Mouse (Mus musculus) CD8-positive naive resting alpha-beta T cell, adult 2 months (primary cell): ENCODE measurements at regions not wholly inside any gene's neighbourhood (a gene's known extent, or its start where the extent isn't known, plus 50 kb on each side); places are given as distances from the start of the nearest gene placed in this dataset.

Source experiments
- DNase-seq, 2 experiments: peaks; one replicate each; pipeline ENCODE4 v3.0.0; 2022; ENCODE audit warnings: low read depth in 2 of 2, low spot score in 2 of 2

DNA sequence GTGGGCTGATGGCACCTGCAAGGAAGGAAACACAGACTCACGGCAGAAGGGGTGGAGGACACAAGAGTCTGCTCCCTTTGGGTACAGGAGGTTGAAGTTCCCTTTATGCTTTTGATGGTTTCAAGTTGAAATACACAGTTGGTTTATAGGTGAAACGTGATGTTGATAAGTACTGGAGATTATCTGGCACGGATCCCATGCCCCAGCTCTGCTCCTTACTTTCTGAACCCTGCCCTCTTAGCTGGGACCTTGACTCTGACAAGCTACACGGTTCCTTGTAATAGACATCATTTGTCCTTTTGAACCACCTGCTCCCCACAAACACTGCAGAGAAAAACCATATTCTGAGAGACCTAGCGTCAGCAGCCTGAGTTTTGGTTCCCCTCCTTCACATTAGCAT is 363.4 kb upstream of the Dynlrb2 start:
- DNase-seq: no peak

DNA sequence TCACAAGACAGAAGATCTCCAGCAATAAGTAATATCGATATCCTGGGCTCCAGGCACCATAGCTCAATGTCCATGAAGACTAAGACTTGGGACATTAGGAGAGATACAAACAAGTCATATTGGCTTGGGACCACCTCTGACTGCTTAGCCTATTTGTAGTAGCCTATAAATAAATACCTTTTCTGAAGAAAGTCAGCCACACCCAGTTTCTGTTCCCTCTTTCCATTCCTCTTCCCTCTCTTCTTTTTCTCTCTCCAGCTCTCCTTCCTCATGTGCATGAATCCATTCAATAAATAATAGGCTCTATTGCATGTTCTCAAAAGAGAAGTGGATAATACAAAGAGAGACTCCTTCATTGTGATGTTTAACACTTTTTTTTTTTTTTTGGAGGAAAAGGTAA is 364.8 kb upstream of the Dynlrb2 start:
- DNase-seq: no peak

DNA sequence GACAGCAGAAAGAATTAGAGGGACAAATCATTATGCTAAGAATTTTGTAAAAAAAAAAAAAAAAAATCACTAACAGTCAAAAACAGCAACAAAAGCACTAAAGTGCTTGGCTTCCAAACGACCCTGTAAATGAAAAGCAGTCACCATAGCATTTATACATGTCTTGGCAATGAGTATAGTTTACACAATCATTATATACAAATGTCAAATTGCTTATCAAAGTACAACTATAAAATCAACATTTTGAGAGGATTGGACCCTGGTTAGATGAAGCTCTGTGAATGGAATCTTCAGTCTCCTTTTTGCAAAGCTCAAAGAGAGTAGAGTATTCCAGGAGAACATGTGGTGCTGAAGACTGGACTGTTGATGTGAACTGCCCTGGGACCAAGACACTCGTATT is 367.0 kb upstream of the Dynlrb2 start:
- DNase-seq: no peak

DNA sequence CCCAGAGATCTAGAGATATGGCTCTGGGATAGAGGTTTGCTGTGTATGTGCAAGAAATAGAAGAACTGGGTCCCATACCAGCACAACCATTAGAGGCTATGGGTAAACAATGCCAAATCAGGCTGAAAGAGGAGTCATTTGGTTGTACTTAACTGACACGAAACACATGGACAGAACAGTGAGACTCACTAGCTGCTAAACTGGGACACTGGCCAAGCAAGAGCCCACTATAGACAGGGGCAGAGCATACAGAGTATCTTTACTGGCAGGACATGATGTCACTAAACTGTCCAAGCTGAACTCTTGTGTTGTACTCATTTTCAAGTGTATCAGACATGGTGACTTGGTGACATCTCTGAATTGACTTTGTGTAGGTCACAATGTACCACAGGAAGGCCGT is 371.3 kb upstream of the Dynlrb2 start:
- no peak for DNase-seq

DNA sequence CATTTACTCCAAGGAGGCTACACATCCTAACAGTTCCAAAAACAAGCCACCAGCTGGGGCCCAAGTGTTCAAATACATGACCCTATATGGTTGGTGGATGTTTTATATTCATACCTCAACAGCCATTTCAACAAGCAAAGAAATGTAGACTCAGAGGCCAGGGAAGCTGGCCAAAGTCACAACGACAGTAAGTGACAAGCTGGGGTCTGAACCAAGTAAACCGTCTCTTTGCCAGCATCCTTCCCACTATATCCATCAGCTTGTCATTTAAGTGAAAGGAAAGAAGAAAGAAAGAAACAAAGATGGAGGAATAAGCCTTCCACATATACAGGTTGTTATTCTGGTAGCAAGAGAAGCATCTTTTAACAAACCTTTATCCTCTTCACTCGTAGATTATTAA is 371.7 kb upstream of the Dynlrb2 start:
- DNase-seq: no peak

DNA sequence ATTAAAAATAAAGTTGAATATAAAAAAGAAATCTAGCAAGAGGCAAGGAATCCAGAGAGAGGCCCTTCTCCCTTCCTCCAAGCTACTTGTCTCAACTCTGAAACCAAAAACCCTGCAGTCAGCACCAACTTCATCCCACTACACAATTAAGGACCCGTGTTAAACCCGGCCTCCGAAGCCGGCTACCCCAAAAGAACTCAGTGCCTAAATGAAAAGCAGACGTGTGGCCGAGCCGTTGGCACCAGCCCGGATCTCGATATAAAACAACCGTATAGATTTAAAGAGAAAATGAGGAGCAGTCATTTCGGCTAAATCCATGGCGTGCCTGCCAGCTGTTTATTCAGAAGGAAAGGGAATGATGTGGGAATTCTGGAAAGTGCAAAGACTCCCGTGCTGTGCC is 384.7 kb upstream of the Dynlrb2 start:
- DNase-seq: no peak

DNA sequence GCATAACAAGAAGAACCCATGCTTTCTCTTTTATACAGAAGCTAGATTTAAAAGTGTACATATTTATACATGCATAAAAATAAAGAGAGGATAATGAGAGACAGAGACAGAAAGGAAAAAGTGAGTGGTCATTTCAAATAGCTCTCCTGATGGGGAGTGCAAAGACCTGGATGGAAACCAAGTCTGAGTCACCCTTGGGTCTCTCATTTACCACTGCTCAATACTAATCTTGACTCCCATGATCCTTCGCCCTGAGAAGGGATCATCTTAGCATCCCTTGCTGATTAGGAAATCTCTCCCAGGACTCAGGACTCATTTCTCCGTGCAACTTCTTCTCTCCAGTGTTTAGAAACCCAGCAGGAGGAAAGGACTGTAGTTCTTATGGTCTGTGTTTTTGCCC is 386.9 kb upstream of the Dynlrb2 start:
- DNase-seq: no peak

DNA sequence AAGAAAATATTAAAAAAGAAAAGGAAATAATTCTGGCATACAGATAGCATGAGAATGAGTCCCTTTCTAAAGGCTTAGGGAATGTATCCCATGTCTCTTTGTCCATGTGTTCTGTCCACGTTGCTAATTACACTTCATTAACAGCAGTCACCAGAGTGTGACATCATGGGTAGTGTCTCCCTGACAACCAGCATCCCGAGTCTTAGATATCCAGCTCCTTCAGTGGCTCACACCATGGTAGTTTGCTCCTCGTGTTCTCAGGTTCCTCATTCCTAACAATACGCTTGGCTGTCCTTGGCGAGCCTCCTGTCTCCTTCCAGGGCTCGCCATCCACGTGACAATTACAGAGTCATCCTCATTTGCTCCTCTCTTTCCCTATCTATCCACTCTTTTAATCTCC is 388.1 kb upstream of the Dynlrb2 start:
- no peak for DNase-seq

DNA sequence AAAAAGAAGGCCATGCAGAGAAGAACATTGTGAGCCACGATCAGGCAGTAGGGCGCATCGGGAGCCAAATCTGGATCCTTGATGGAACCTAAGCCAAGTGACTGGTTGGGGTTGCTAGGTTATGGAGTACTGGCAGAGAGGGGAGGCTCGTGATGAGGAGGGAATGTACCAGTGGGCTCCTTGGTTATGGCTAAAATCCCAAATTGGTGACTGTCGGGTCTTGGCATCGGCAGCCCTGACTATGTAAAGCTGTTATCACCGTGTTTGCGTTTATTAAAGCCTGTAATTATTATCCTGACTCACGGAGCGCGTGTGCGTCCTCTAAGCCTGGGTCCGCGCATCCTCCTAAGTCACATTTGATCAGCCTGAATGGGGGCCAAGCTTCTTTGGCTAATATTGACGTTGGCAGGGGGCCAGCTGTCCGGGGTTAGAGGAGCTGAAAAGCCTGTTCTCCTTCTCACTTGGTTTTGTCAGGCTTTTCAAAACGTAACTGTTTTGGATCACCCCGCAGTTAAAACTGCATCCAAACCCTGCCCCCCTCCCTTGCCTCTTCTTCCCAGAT is 388.9 kb upstream of the Dynlrb2 start:
- DNase-seq: no peak

DNA sequence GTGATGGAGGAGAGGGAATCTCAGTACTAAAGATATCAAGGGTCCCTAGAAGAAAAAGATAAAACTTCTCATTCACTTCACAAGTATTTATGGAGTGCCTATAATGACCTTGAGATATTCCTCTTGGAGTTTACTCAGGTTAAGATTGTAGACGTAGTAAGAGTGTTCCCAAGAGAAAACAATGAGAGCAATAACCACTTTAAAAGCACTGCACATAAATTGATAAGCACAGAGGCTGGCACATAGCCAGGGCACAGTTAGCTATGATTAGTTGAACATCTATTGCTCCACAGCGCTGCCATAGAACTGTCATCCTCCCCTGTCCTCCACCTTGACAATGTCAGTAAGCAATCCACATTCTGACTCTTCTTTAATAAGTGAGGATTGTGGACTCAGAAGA is 389.8 kb upstream of the Dynlrb2 start:
- no peak for DNase-seq

DNA sequence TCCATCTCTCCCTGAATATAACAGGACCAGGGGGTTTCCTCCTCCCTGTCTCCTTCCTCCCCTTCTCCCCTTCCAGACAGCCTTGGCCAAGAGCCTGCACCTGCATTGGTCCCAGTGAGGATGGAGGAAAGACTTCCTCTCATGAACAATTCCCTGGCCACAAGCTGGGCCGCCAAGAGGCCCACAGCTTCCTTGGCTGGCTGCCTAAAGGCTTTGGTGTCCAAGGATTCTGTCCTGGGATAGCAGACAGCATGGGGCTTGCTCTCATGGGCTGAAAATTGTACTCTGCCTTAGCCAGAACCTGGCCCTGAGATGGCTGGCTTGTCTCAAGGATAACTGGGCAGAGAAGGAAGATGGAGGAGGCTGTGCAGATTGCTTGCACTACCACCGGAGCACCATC is 390.3 kb upstream of the Dynlrb2 start:
- DNase-seq: no peak

DNA sequence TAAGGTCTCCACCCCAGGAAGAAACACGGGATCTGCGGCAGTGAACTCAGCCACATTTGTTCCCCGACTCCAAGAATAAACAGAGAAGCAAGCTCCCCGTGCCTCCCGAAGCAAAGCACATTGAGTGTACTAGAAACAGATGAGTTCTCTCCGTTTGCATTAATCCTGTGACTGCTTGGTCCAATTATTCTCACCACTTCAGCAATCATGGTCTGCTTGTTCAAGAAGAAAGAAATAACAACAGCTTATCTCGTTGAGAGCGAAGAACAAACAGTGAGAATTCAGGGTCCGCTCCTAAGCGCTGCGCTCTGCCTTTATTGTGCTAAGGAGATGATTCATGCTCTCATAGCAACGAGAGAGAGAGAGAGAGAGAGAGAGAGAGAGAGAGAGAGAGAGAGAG is 393.6 kb upstream of the Dynlrb2 start:
- no peak for DNase-seq

DNA sequence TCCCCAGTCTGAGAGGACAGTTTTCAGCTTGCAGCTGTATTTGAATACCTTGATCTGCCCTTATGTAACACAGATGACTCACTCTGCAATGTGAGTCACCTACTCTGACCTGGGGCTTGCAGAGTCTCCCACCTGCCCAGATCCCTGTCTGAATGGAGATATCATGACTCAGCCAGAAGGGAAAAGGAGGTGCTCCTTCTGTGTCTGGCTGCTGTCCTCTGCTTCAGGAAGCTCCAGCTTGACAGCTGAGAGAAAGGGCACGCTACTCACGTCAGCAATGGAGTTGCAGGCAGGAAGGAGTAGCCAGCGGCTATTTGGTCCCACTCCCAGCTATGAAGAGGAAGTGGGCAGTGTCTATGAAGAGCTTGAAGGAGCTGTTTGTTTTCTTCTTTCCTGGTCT is 389.1 kb upstream of the Maf start:
- DNase-seq: no peak

DNA sequence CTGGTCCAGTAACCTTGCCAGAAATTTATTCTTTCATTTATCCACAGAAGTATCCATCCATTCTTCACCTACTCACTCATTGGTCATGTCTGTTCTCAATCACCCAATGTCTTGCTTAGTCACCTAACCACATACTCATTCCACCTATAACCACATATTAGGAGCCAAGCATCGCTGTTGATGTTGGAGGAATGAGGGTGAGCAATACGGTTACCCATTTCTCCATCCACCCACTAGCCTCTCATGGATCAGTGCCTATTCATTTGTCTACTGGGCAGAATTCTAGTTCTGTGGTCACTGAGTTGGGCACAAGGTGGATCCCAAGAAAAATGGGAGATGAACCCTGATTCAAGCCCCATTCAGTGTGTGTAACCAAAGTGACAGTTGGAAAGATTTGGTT is 375.6 kb upstream of the Maf start:
- no peak for DNase-seq

DNA sequence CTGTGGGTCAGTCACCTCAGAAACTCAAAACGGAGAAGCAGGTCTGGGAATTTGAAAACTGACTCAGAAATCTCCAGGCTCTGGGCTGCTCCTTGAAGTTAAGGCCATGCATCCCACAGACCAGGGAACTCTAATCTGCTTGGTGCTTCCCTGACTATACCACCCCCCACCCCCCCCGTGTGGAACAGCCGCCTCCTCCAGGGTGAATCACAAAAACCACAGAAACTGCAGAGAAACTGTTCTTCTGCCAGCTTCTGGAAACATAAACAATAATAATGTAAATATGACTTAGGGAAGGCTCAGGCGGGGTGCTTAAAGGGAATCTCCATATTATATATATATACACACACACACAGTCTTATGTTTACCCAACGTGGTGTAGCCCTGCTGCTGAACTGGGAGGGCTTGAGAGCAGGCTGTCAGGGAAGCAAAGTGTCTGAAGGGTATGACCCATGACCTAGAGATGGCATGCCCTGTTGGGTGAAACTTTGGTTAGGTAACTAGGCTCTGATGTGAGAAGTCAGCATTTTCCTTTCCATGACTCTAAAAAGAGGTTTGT is 371.3 kb upstream of the Maf start:
- DNase-seq: no peak

DNA sequence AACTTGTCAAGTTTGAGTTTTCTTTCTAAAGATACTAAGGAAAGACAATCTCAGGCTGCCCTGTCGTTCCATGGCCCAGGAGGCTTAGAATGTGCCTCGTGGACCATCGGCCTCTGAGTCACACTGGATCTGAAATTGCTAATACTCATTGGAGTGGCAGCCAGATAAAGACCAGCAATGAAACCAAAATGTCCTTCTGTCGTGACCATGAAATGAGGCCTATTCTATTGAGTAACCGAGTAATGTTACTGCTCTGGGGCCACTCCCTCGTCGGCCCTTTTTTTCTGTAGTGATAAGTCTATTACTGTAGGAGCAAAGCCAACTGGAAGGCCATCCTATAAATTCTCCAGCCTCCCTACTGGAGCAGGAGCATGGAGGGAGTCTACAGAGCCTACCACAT is 363.9 kb upstream of the Maf start:
- DNase-seq: no peak

DNA sequence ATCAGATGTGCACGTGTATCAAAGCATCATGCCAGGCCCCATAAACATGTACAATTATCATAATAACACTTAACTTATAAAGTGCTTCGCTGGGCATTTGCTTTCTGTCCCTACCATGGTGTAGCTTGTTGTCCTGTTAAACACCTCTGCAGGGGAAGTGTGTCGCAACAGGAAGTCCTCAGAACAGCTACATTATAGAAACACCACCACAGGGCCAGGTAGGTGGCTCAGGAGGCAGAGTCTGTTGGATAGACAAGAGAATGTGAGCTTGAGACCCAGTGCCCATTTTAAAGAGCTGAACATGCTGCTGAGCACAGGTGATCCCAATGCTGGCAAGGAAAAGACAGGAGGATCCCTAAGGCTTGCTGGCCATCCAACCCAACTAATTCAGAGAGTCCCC is 361.9 kb upstream of the Maf start:
- no peak for DNase-seq

DNA sequence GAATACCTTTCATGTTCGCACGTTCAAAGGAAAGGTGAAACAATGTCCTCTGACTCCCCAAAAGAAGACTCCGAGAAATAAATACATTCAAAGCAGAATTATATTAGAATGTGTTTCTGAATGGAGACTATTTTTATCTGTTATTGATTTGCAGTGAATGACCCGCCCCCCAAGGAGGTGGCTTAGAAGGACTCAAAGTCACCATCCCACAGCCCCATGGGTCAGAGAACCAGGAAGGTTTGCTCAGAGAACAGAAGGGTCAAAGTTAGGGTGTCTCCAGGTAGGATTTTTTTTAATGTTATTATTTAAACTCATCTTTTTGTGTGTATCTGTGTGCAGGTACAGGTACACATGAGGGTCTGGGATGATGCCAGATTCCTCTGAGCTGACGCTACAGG is 360.4 kb upstream of the Maf start:
- DNase-seq: no peak

DNA sequence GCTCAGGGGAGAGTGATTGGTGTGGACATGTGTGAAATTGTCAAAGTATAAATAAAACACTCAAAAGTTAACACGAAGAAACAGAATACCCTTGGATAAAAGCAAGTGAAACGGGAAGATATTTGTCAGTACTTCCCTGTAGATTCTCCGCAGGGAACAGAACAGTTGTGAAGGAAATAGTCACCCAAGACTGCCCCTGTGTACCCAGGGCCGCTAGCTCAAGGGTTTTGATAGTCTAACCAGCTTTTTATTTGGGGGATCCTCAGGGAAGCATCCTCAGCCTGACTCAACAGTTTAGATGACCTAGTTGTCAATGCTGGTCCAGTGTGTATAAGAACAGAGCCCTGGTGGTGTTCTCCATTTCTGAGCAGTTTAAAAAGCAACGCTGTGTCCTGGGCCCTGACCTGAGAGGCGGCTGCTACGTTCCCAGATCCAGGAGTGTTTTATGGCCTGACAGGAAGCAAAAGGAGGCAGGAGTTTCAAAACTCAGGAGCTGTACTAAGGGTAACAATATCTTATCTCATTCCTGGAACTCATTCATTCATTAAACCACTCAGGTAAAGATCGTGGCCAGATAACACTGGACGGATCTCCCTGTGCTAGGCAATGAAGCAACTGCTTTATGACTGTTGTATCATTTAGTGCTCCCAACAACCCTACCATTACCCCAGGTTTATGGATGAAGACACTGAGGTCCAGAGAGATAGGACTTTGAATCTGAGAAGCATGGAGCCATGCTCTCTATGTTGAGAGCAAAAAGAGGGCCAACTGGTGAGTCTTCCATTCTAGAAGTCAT is 359.8 kb upstream of the Maf start:
- DNase-seq: no peak

DNA sequence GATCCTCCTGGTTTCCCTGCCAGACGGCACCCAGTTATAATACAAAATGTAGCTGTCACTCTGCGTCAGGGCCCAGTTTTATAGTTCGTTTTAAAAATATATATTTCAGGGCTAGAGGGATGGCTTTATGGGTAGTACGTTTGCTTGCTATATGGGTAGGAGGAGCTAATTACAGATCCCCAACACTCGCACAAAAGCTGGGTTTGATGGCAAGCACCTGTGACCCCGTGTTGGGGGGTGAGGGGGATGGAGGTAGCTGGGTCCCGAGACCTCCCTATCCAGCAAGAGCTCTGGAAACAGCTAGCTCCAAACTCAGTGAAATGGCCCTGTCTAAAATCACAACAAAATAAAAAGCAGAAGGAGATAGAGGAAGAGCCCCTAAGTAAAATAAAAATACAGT is 358.3 kb upstream of the Maf start:
- no peak for DNase-seq

DNA sequence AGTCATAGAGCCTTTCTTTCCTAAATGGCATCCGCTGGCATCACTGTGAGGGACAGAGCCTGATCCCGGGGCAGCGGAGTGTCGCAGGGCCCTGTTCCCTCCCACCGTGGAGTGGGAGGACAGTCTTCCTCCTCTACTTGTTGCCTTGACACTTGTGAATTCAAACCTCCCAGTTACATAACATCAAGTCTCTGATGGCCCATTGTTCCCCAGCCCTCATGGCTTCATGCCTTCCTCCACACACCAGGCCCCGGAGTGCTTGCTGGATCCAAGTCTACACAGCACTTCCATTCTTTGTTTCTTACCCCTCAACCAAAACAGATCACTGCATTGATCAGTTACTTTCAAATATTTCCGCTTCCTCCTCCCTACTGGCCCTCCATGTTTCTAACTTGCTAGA is 357.7 kb upstream of the Maf start:
- no peak for DNase-seq

DNA sequence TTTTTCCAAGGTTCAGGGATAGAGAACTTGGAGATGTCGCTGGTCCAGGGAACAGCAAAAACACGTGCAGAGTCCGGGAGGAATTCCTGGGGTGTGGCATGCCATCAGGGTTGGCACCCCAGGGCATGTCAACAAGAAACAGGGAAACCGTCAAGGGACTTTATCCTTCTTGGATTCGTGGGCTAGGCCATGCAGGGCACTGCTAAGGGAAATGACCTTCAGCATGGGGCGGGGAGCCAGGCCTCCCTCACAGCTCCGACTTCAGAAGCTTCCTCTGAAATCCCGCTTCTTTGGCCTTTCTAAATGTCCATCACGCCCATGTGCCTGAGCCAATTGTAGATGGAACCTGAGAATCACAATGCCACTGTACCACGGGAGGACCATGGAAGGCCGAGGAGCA is 357.0 kb upstream of the Maf start:
- DNase-seq: no peak

DNA sequence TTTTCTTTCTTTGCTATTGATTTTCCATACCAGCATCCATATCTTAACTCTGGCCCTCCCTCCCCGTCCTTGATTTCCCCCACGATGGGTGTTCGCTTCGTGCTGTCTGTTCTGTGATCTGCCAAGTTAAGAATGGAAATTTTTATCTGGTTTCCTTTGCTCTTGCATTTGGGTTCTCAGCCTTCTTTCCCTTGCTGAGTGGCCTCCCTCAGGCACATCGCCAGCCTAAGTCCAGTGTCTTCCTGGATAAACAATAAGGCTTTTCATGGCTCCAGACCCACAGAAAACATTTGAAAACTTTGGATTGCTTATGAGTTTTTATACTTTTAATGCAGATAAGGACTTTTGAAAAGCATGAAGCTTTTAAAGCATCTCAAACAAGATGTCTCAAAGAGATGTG is 355.9 kb upstream of the Maf start:
- DNase-seq: no peak
